Mouse (Mus musculus) cerebellum, postnatal 10 days (tissue): ENCODE data around the gene Fah.
A peak's percentile ranks its signal among the peaks of the same experiment; 100 is the strongest.

Source experiments
- DNase-seq, 2 experiments: peaks; one replicate each; pipeline ENCODE4 v3.0.0; 2021; ENCODE audit warnings: mixed read lengths in 2 of 2

Fah gene

DNA sequence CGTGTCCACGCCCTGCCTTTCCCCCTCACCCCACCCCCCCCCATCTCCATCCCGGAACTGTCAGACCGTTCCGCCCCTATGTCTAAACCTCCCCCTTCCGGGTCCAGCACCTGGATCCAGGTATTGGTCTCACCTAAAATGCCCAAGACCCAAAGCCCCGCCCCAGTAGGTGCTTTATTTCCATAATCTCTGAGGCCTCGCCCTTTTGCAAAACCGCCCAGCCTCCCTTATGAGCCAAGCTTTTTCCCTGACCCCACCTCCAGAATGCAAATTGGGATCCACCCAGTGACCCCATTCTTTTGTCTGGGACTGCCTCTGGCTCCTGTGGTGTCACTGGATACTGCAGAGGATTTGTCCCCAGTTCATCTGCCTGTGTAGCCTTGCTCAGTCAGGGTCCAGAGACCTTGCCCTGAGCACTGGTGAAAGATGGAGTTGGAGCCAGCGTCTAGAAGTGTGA lies at the start of gene Fah:
Fah (minus strand) TSS at position 430 of the 457 bp plus-strand sequence.
- DNase-seq = peak; percentile 57 to 63

DNA sequence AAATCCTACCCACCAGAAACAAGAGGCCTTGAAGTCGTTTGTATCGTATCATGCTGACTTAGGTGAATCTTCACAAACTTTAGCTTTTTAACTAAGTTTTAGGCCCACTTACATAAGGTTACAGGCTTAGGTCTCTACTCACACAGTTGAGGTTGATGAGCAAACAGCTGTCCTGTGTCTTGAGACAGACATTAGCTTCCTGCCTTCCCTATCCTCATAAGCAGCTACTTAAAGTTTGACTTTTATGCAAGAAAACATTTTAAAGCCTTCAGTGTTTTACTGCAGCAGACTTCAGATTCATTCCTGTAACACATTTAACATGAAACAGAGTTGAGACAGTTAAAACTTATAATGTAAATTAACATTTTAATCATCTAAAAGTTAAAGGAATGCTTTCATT lies 46.2 kb upstream of the Fah start:
- DNase-seq = no peak

DNA sequence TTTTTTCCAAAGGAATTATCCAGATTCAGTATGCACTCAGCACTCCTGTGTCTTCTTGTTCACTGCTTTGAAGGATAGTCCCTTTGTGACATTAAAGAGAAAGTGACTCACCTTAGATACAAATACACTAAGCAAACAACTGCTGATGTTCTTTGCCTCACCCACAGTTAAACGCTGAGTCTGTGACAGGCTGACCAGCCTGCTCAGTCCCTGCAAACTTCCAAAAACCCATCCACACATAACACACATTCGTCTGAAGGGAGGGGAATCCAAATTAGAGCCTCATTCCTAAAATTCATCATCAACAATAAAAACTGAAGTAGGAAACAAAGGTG lies 45.4 kb upstream of the Fah start:
- DNase-seq = no peak

DNA sequence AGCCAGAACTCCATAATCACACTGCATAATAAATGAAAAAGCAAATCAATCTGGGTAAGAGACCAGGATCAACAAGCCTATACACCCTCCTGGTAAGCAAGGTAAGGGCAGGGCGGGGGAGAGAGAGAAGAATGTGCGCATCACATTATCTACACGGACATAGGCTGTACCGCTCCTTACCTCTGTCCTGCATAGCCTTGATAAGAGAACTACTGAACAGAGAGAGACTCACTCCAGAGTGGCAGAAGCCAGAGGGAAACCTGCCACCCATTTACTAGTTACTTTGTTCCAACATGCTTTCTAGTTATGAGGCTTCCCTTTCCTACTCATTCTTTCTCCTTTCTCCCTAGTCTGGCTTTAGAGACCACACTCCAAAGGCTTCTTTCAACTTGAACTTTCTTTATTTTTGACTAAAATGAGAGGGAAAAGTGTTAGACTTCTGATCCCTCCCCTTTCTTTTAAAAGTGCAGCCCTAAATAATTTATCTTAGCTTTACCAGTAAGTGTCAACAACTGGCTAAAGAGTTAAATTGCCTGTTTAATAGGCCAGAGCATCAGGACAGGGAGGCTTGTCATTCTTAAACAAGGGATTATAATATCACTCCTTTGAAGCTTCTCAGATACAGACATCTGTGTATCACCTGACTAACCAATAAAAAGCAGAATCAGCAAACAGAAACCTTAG lies 44.9 kb upstream of the Fah start:
- no peak for DNase-seq

DNA sequence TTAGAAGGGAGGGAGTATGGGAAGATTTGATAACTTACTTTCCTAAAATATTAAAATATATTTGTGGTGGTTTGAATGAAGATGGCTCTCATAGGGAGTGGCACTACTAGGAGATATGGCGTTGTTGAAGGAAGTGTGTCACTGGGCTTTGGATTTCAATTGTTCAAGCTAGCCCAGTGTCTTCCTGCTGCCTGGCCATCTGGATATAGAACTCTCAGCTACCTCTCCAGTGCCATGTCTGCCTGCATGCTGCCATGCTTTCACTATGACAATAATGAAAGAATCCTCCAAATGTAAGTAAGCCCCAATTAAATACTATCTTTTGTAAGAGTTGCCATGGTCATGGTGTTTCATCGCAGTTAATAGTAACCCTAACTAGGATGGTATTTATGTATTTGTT lies 42.5 kb upstream of the Fah start:
- DNase-seq = peak; percentile 27 to 42

DNA sequence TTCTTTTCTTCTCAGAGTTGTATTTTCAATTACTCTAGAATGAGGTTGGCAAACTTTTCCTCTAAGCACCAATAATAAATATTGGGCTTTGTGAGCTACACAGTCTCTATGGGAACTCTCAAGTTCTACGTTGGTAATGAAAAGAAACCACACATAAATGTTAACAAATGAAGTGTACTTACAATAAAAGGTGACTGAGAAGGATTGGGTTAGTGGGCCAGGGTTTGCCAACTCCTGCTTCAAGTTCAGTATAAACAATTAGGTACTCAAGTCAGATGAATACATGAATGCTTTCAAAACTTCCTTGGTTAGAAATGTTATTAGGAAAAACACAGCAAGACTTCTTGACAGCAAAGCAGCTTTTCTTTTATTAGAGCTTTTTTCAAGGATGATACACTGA lies 39.7 kb upstream of the Fah start:
- no peak for DNase-seq

DNA sequence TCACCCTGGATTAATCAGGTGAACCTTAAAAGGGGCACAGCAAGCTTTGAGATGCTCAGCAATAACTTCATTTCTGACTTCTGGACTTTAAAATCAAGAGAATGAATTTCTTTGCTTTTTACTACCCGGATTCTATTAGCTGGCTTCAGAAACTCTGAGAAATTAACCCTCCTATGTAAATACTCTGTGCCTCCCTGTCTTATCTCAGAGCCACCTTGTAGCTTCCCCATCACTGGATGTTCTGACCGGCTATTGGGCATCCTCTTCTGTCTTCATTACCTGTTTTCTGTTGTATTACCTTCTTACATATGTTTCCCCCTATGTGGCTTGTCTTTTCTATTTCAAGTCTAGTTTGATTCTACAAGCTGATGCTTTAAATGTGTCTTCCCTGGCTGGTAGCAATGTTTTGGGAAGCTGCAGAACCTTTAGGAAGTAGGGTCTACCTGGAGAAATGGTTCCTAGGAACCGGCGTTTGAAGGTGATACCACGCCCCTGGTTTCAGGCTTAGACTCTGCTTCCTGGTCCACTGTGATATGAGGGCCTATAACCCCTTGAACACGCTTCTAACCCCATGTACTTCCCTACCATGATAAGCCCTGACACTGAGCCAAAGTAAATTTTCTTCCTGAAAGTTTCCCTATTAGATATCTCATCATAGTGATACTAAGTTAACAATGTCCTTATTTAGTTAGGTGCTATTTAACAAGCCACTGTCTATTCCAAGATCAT lies 36.9 kb upstream of the Fah start:
- DNase-seq = no peak

DNA sequence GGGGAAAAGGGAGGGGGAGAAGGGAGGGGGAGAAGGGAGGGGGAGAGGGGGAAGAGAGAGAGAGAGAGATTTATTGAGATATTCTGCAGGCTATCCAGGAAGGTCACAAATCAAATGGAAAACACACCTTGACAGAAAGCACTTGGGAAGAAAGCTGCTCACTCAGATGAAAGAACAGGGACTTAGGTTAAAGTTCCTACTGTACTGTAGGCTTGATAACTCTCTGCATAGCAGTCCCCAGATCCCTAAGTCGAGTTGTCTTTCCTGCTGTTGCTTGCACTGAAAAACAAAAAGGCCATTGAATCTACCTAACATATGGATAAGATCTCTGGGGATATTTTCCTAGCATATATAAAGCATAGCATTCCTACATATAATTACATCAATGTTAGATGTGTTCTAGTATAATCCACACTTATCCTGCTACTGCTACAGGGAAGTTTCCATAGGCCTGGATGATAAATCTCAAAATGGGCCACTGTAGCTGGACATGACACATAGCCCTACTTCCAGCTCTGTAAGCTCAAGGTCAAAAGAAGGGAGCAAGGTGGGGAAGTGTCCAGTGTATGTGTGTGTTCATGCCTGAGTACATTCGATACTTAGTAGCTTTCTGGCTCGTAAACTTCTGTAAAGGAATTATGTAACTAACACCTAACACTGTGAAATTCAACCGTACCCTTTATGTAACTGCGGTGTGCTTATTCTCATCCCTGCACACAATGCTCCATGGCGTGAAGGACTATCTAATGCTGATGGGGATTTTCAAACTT lies 35.8 kb upstream of the Fah start:
- DNase-seq = no peak

DNA sequence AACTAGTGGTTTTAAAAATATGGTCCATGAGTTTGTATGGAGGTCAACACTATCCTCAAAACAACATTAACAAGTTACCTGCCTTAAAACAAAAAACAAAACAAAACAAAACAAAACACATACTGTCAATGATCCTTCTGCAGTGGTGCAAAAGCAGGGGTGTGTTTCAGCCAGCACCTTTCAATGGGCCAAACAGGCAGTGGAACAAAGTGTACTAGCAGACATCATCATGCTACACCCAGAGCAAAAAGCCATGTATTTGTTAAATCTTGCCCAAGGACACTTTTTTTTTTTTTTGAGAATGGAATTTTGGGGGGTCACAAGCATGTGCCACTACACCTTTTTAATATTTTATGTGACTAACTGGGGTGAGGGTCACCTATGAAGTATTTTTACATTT lies 30.4 kb upstream of the Fah start:
- no peak for DNase-seq

DNA sequence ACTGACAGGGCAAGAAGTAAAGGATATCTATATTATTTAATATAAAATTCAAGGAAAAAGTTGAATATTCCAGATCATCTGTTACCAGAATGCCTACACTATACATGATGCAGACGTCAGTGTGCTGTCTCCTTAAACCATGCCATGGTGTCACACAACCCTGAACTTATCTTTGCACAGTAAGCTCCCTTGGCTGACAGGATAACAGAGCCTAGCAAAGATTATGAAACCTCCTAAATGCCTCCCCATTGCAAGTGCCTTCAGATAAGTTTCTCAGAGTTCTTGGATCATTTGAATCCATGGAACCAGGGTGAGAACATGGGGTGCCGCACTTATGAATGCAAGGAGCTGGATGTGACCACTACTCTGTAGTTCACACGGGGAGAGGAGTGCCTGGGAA lies 25.4 kb upstream of the Fah start:
- no peak for DNase-seq

DNA sequence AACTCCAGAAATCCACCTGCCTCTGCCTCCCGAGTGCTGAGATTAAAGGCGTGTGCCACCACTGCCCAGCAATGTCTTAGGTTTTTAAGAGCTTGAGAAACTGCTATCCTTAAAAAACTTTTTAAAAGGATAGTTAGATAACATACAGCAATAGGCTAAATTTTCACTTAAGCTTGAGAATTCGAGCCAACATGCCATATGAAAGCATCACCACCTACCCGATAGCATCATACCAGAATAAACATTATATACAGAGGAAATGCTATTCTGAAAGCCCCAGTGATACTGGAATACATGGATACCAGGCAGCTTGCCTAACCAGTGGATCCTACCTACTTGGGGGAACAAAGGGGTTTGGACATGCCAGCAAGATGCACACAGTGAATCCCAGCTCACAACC lies 17.2 kb upstream of the Fah start:
- no peak for DNase-seq

DNA sequence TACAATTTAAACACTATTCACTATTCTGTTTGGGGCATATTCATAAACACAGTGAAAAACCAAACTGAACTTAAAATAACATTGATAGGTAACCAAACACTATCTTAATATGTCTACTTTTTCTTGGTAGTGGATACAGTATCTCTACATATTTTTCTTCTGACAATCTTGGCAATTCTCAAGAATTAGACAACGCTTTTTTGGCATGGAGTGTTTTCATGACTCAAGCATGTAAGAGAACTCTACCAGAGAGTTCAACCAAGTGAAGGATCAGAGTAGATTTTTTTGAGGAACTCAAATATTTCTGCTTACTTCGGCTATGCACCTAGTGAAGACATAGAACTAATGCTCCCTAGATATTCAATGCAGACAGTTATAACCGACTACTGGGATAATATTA lies 14.4 kb upstream of the Fah start:
- DNase-seq = no peak

DNA sequence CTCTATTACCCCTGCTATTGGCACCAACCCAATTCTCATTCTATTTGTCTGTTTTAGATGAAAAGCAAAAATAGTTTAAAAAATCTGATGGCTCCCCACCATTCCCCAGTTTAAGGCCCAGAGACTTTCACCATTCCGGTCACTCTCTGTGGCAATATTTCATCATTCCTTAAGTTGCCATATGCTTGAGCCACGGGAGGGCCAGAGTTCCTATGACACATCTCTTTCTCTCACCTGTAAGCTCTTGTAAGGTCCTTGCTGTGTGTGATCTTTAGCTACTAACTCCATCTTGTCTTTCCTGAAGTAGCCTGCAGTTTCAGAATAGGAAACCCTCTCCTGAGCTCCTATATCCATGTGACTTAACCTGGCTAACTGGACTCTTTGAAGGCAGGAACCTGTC lies 12.4 kb upstream of the Fah start:
- no peak for DNase-seq

DNA sequence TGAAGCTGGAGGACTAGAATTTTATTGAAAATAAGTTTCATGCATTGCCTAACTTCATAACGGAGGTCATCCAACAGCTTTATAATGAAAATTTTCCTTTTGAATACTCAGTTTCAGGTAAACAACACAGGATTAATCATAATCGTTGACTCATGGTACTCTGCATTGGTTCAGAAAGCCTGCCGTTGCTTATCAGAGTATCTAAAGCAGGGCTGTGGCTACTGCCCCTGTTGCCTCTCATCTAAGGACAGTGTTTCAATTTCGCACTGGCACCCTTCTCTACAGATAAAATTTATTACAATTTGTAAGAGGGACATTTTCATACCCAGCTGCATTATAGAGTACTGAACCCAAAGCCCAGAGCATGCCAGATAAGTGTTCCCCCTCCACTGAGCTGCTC lies 5.9 kb upstream of the Fah start:
- DNase-seq = no peak

DNA sequence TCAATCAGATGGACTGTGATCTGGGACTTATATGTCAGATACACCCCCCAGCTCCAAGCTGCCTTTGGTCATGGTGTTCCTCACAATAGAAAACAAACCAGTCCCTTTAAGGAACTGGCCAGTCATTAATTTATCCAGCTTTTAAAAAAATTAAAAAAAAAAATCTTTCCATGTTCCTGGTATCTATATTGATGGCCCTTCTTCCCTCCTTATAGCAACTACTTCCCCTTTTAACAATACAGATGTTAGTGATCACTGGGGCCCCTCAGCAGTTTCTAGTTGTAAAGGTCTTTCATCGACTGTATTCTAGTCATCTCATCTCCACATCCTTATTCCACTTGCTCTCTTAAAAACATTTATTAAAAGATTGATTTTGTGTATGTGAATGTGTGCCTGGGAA lies 5.1 kb upstream of the Fah start:
- DNase-seq = no peak

DNA sequence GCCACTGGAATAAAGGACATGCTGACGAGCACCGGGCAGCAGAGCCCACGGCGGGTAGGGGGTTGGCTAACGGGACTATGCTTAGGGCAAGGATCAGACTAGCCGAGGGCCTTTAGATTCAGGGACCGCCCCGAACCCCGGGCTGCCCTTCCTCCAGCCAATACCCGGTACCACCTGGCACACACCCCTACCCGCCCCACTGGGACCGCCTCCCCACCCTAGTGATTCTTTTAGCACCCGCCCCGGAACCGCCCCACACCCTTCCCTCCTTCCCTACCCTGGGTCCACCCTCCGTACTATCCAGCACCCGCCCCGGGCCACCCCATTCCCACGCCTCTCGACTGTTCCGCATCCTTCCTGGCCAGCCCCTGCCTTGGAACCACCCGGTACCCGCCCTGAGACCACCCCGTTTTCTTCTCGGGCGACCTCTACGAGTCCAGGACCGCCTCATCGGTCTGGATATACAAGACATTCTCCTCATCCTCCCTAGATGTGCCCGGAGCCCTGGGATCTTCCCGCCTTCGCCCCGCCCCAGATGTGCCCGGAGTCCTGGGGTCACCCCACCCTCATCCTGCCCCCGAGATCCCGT lies 724 bp downstream of the Fah start:
- peak; percentile 88 to 91 for DNase-seq

DNA sequence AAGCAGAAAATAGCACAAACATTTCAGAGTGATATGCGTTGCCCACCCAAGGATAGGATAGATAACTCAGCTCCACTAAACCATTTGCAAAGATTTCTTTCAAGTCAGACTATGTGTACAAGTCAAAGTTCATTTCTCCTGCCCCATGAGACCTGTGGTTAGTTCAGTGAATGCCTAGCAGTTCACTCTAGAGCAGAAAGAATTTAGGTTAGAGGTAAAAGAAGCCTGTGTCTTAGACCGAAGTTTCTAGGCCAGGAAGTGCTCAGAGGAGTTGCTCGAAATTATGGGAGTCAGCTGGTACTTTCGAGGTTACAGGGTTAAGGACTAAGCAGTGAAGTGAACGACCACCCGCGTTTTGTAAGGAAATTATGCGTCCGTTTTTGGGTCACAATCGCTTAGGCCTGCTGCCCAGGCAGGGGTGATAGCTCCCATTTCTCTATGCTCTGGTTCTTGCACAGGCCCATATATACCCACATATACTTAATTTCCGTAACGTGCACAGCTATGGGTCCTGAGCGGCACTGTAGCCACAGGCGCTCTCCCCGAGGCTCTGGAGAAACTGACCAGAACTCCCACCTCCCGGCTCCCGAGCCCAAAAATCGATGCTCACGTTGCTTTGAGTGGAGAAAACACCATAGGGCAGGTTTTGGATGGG lies 1.4 kb downstream of the Fah start:
- no peak for DNase-seq

DNA sequence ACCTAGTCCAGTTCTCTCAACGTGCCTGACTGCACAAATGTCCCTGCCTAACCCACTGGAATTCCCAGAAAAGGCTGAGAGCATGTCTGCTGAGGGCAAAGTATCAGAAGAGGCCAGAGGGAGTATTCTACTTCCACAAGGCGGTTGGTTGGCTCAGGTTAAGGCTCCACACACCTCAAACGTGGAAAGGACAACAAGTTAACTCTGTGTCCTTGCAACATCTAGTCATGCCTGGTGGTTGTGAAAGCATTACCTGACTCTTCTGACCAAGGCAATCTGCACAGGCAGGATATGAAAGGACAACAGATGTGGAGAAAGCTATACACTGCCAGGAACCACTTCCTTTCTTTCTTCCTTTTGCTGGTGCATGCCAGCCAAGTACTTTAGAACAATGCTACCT lies 2.0 kb downstream of the Fah start:
- DNase-seq = no peak

DNA sequence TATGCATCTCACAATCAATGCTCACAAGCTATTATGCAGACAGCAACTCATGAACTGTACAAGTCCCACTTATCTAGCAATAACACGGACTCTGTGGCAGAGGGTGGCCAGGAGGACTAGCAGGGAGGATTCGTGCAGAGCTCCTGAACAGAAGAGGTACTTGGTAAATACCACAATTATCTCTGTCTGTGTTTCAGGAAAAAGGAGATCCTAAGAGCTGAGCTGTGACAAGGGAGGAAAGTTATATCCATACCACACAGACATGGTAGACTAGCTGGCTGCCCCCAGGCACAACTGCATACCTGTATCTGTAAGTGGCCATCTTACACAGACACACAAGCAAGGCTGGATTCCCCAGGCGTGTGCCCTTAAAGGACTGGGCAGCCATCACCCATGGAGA lies 5.2 kb downstream of the Fah start:
- DNase-seq = no peak

DNA sequence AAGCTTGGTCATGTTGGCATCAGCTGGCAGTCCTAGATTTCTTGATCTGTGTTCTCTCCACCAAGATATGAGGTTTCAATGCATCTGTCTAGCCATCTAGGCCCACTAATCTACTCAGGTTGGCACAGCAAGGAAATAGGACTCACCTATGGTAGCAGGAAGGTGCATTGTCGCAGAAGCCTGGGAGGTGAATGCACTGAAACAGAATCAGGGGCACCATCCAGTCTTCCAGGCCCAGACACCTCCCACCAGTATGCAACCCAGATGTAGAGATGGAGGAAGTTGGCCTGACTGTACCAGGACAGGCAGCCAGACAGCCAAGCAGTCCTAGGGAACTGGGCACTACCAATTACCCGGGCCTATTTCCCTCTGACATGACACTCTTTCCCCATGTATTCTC lies 5.9 kb downstream of the Fah start:
- DNase-seq = no peak

DNA sequence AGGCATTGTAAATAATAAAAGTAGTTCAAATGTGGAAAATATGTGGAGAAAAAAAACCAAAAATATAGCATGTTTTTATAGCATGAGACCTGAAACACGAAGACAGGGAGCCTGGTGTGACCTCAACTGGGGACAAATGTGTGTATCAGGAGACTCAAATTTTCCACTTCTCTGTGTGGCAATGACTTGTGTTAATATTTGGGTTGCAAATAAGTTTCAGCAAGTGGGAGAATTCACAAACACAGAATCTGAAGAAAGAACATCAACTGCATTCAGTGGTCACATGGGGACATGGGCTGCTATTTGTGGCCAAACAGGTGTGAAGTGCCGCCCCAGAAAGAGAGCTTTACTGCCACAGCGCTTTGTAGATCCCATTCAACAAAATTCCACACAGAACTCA lies 9.9 kb downstream of the Fah start:
- no peak for DNase-seq

DNA sequence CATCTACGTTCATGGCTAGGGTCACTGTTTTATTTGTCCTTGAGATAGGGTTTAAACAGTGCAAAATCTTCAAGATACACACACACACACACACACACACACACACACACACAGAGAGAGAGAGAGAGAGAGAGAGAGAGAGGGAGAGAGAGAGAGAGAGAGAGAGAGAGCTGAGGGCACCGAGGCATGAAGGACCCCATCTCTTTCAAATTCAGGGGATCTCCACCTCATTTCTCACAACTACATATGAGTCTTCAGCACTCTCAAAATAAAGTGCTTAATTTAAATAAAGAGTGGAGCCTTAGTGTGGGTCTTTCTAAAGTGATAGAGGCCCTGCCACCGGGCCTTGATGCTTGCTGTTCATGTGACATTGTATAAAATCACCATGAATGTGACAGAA lies 10.5 kb downstream of the Fah start:
- DNase-seq = no peak

DNA sequence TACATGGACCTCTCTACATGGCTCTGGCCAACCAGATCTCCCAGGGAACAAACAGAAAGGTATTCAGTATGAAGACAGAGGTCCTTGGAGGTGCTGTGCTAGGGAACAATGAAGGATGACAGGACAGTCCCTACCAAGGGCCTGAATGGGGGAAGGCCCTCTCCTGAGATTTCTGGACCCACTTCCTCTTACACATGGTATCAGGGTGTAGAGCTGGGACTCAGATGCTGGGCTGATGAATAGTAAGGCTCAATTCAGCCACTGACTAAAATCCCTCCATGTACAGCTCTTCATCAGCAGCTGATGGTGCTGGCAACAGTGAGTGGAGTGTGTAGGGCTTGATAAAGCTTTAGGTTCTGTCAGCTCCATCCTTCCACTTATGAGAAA lies 11.6 kb downstream of the Fah start:
- no peak for DNase-seq
